Mouse (Mus musculus) liver, embryonic 15.5 days (tissue): ENCODE measurements around the gene Mpp6. TPM values are rescaled to one million over a fixed set of nuclear protein-coding genes. Genes with fewer than 3 reads are reported as not detected.

Experiments
- ATAC-seq: fragments of 200-750 bp; cut with Nextera tagmentation; 2 replicates; pipeline ENCODE4 v1.8.0; 2017; ENCODE audit warnings: moderate number of reproducible peaks, mild to moderate bottlenecking, moderate library complexity; ENCODE audit not compliant: insufficient read depth
- H3K27ac ChIP-seq: fragments of 300-500 bp; sonication (generic); replicated peaks from 2 replicates; pipeline ENCODE4 v1.5.1; 2015; ENCODE audit warnings: mild to moderate bottlenecking, inconsistent platforms
- H3K27me3 ChIP-seq: fragments of 300-500 bp; sonication (generic); 2 replicates; pipeline ENCODE4 v1.6.1; 2015; ENCODE audit warnings: mild to moderate bottlenecking, inconsistent platforms
- H3K36me3 ChIP-seq: fragments of 300-500 bp; sonication (generic); replicated peaks from 2 replicates; pipeline ENCODE4 v1.6.1; 2015; ENCODE audit warnings: moderate library complexity, mild to moderate bottlenecking, inconsistent platforms
- H3K4me1 ChIP-seq: fragments of 300-500 bp; sonication (generic); replicated peaks from 2 replicates; pipeline ENCODE4 v1.6.1; 2015; ENCODE audit warnings: inconsistent platforms
- H3K4me2 ChIP-seq: fragments of 300-500 bp; sonication (generic); 2 replicates; pipeline ENCODE4 v1.6.1; 2015; ENCODE audit warnings: moderate library complexity, mild to moderate bottlenecking, inconsistent platforms
- H3K4me3 ChIP-seq: fragments of 300-500 bp; sonication (generic); replicated peaks from 2 replicates; pipeline ENCODE4 v1.5.1; 2015; ENCODE audit warnings: mild to moderate bottlenecking, inconsistent platforms
- H3K9ac ChIP-seq: fragments of 300-500 bp; sonication (generic); 2 replicates; pipeline ENCODE4 v1.6.1; 2015; ENCODE audit warnings: moderate library complexity, mild to moderate bottlenecking, inconsistent platforms
- H3K9me3 ChIP-seq: fragments of 300-500 bp; sonication (generic); replicated peaks from 2 replicates; pipeline ENCODE4 v1.6.1; 2016; ENCODE audit warnings: inconsistent platforms
- WGBS: fragments of 180-500 bp; shearing (Covaris S2); methylation state at CpG from one replicate; pipeline ENCODE4 v1.1.7; 2015; ENCODE audit warnings: mixed read lengths; ENCODE audit not compliant: insufficient replicate concordance; 5-methylcytosine and 5-hydroxymethylcytosine counted together
- polyA plus RNA-seq: library from polyadenylated mRNA; unstranded; fragments of >200 nt; fragmentation: Nextera tagmentation; extraction: Ambion mirVana; gene quantifications from 2 replicates; pipeline ENCODE4 v1.2.1, GENCODE M21; 2015

Gene Mpp6
- polyA plus RNA-seq, 1 experiment from 2014 or later, result 34.7 TPM

- Histone ChIP-seq H3K4me1 (no peaks in the 10 kb centered on the region), H3K27me3 (no peaks in the 10 kb centered on the region), H3K27ac (no peak overlapping the region), H3K4me2 (no peak overlapping the region), H3K9ac (no peak overlapping the region), H3K4me3 (no peak overlapping the region), H3K9me3 (no peaks in the 10 kb centered on the region), H3K36me3 (no peaks in the 10 kb centered on the region)
- 53% methylated on average over 5 of the region's 5 CpGs for WGBS
- ATAC-seq, result no peak
Measured at GRCm38 (mm10) chr6:50225232-50225631, 115.2 kb downstream of the Mpp6 start.

GRCm38 (mm10) chr6:50228180-50228579, 118.1 kb downstream of the Mpp6 start:
- ATAC-seq, result no peak
- no peak overlapping the region for H3K9ac ChIP-seq
- no peaks in the 10 kb centered on the region for H3K36me3 ChIP-seq
- 31% methylated on average over 5 of the region's 5 CpGs for WGBS
- H3K27ac ChIP-seq, result no peak overlapping the region
- H3K4me3 ChIP-seq, result no peak overlapping the region
- no peak overlapping the region for H3K4me2 ChIP-seq
- no peaks in the 10 kb centered on the region for H3K27me3 ChIP-seq
- H3K9me3 ChIP-seq, result no peaks in the 10 kb centered on the region
- H3K4me1 ChIP-seq, result no peaks in the 10 kb centered on the region

GRCm38 (mm10) chr6:50231288-50231687, 121.2 kb downstream of the Mpp6 start:
- no peak for ATAC-seq
- H3K27ac ChIP-seq, result no peak overlapping the region
- H3K36me3 ChIP-seq, result no peaks in the 10 kb centered on the region
- no peaks in the 10 kb centered on the region for H3K27me3 ChIP-seq
- H3K4me1 ChIP-seq, result no peaks in the 10 kb centered on the region
- no peak overlapping the region for H3K9ac ChIP-seq
- H3K9me3 ChIP-seq, result no peaks in the 10 kb centered on the region
- WGBS, result 72% methylated on average over 5 of the region's 5 CpGs
- H3K4me2 ChIP-seq, result no peak overlapping the region
- no peak overlapping the region for H3K4me3 ChIP-seq

- no peaks in the 10 kb centered on the region for H3K36me3 ChIP-seq
- no peaks in the 10 kb centered on the region for H3K27me3 ChIP-seq
- 35% methylated on average over 1 of the region's 1 CpGs for WGBS
- H3K4me1 ChIP-seq, result no peaks in the 10 kb centered on the region
- no peak overlapping the region for H3K9ac ChIP-seq
- H3K27ac ChIP-seq, result no peak overlapping the region
- no peak overlapping the region for H3K4me2 ChIP-seq
- H3K9me3 ChIP-seq, result no peaks in the 10 kb centered on the region
- no peak overlapping the region for H3K4me3 ChIP-seq
- no peak for ATAC-seq
Measured at GRCm38 (mm10) chr6:50232984-50233383, 122.9 kb downstream of the Mpp6 start.

GRCm38 (mm10) chr6:50237963-50238362, 127.9 kb downstream of the Mpp6 start:
- H3K4me1 ChIP-seq, result peaks cover 18% of the 10 kb centered on the region
- H3K9me3 ChIP-seq, result no peaks in the 10 kb centered on the region
- H3K36me3 ChIP-seq, result no peaks in the 10 kb centered on the region
- 26% methylated on average over 2 of the region's 2 CpGs for WGBS
- no peak overlapping the region for H3K27ac ChIP-seq
- H3K4me2 ChIP-seq, result no peak overlapping the region
- ATAC-seq, result no peak
- H3K9ac ChIP-seq, result no peak overlapping the region
- H3K27me3 ChIP-seq, result no peaks in the 10 kb centered on the region
- H3K4me3 ChIP-seq, result no peak overlapping the region

- no peak overlapping the region for H3K4me3 ChIP-seq
- H3K27me3 ChIP-seq, result no peaks in the 10 kb centered on the region
- no peak overlapping the region for H3K9ac ChIP-seq
- ATAC-seq, result no peak
- no peaks in the 10 kb centered on the region for H3K36me3 ChIP-seq
- H3K27ac ChIP-seq, result no peak overlapping the region
- no peaks in the 10 kb centered on the region for H3K9me3 ChIP-seq
- no peak overlapping the region for H3K4me2 ChIP-seq
- H3K4me1 ChIP-seq, result peaks cover 18% of the 10 kb centered on the region
- 30% methylated on average over 2 of the region's 2 CpGs for WGBS
Measured at GRCm38 (mm10) chr6:50239902-50240301, 129.9 kb downstream of the Mpp6 start.

- H3K9me3 ChIP-seq, result no peaks in the 10 kb centered on the region
- no peak overlapping the region for H3K4me3 ChIP-seq
- no peak overlapping the region for H3K4me2 ChIP-seq
- no peak overlapping the region for H3K27ac ChIP-seq
- H3K27me3 ChIP-seq, result no peaks in the 10 kb centered on the region
- H3K4me1 ChIP-seq, result peaks cover 18% of the 10 kb centered on the region
- H3K36me3 ChIP-seq, result no peaks in the 10 kb centered on the region
- no peak for ATAC-seq
- no peak overlapping the region for H3K9ac ChIP-seq
- 34% methylated on average over 5 of the region's 5 CpGs for WGBS
Measured at GRCm38 (mm10) chr6:50240437-50240836, 130.4 kb downstream of the Mpp6 start.

- H3K4me1 ChIP-seq, result peaks cover 18% of the 10 kb centered on the region
Measured at GRCm38 (mm10) chr6:50244126-50244525, 134.1 kb downstream of the Mpp6 start.

GRCm38 (mm10) chr6:50244967-50245366, 134.9 kb downstream of the Mpp6 start:
- Histone ChIP-seq H3K9me3 (no peaks in the 10 kb centered on the region), H3K27me3 (no peaks in the 10 kb centered on the region), H3K27ac (no peak overlapping the region), H3K4me2 (no peak overlapping the region), H3K9ac (no peak overlapping the region), H3K4me3 (no peak overlapping the region), H3K36me3 (no peaks in the 10 kb centered on the region), H3K4me1 (peaks cover 17% of the 10 kb centered on the region)
- WGBS, result 38% methylated on average over 4 of the region's 4 CpGs
- ATAC-seq, result no peak

More at GRCm38 (mm10) chr6:50244126-50244525, 134.1 kb downstream of the Mpp6 start:
- Histone ChIP-seq H3K4me2 (no peak overlapping the region), H3K9ac (no peak overlapping the region), H3K36me3 (no peaks in the 10 kb centered on the region), H3K27me3 (no peaks in the 10 kb centered on the region), H3K9me3 (no peaks in the 10 kb centered on the region), H3K4me3 (no peak overlapping the region), H3K27ac (no peak overlapping the region)
- no peak for ATAC-seq
- 56% methylated on average over 4 of the region's 4 CpGs for WGBS

GRCm38 (mm10) chr6:50247356-50247755, 137.3 kb downstream of the Mpp6 start:
- ATAC-seq, result no peak
- Histone ChIP-seq H3K9ac (no peak overlapping the region), H3K27ac (no peak overlapping the region), H3K4me2 (no peak overlapping the region), H3K36me3 (no peaks in the 10 kb centered on the region), H3K27me3 (no peaks in the 10 kb centered on the region), H3K4me1 (no peaks in the 10 kb centered on the region), H3K9me3 (no peaks in the 10 kb centered on the region), H3K4me3 (no peak overlapping the region)
- 21% methylated on average over 2 of the region's 2 CpGs for WGBS

GRCm38 (mm10) chr6:50247791-50248190, 137.8 kb downstream of the Mpp6 start:
- no peak for ATAC-seq
- H3K9me3 ChIP-seq, result no peaks in the 10 kb centered on the region
- H3K4me3 ChIP-seq, result no peak overlapping the region
- H3K36me3 ChIP-seq, result no peaks in the 10 kb centered on the region
- no peaks in the 10 kb centered on the region for H3K27me3 ChIP-seq
- H3K9ac ChIP-seq, result no peak overlapping the region
- H3K4me1 ChIP-seq, result no peaks in the 10 kb centered on the region
- H3K27ac ChIP-seq, result no peak overlapping the region
- 44% methylated on average over 4 of the region's 4 CpGs for WGBS
- H3K4me2 ChIP-seq, result no peak overlapping the region
